Mouse (Mus musculus) layer of hippocampus, adult 8-10 months (tissue): ENCODE data around the gene Sh3bgrl2. TPM values are rescaled to one million over a fixed set of nuclear protein-coding genes. Genes with fewer than 3 reads are reported as not detected.

ENCODE experiments used
- DNase-seq, 2 experiments: peaks; one replicate each; pipeline ENCODE4 v3.0.0; 2022; ENCODE audit warnings: low spot score in 2 of 2
- total RNA-seq, 4 experiments: library from RNA; stranded (reverse); gene quantifications; 2 replicates each; pipeline ENCODE4 v1.2.4; 2022

Sh3bgrl2 gene
- total RNA-seq, 4 experiments from 2014 or later = 31.1 to 33.7 (median 31.4) TPM

DNA sequence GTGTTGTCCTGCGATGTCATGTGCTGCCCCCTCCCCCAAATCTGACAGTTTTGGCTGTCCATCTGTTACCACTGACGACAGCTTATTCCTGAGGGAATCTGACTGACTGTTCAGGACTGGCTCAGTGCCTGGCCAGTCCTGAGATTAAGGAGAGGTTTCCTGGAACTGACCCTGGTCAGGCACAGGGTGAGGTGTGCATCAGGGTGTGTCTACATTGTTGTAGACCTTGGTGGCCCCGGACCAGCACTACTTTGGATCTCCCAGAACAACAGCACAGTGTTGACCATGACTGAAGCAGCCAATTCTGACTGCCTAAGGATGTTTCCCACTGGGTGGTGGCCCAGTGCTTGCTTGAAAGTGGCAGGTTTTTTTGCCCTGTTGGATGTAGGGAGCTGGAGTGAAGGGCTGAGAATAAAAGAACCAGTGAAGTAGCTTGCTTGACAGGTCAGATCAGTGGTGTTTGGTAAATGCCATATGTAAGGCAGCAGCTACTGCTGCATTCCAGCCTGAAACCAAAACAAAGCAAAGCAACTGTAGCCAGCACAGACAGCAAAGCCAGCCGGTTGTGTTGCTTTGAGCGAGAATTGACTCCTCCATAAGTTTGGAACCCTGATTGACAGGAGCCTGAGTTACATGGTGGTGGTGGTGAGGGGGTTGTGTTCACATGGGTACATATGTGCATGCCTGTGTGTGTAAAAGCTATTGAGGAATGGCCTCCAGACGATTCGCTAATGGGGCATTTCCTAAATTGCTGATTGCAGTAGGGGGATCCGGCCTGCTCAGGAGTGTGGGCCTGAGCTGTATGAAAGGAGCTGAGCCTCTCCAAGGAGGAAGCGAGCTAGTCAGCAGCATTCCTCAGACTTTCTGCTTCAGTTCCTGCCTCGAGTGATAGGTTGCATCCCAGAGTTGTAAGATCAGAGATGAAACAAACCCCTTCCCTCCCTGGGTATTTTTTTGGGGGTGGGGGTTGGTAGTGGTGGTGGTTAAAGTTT lies 8.9 kb downstream of the Sh3bgrl2 start:
- no peak for DNase-seq

GRCm38 (mm10) chr9:83560670-83561069 lies 12.5 kb downstream of the Sh3bgrl2 start:
- no peak for DNase-seq

GRCm38 (mm10) chr9:83562889-83563288 lies 14.8 kb downstream of the Sh3bgrl2 start:
- no peak for DNase-seq

- DNase-seq = no peak
Measured at GRCm38 (mm10) chr9:83563808-83564549, 15.9 kb downstream of the Sh3bgrl2 start.

GRCm38 (mm10) chr9:83564934-83565652 lies 17.0 kb downstream of the Sh3bgrl2 start:
- DNase-seq = no peak

DNA sequence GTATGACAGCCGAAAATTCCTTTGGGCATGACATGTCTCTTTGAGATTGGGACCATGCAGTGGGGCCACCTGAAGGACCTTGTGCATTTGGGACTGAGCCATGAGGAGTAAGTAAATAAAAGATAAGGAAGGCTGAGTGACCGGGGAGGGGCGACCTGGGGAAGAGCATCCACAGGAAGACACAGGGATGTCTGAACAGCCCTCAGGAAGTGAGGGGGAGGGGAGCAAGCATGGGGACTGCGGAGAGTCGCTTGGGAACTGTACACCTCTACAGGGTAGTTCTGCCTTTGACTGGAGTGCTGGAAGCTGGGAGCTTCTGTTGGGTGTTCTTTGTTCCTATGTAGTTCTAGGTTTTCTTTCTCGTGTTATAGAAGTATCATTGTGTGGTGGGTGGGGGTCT lies 18.0 kb downstream of the Sh3bgrl2 start:
- no peak for DNase-seq

DNA sequence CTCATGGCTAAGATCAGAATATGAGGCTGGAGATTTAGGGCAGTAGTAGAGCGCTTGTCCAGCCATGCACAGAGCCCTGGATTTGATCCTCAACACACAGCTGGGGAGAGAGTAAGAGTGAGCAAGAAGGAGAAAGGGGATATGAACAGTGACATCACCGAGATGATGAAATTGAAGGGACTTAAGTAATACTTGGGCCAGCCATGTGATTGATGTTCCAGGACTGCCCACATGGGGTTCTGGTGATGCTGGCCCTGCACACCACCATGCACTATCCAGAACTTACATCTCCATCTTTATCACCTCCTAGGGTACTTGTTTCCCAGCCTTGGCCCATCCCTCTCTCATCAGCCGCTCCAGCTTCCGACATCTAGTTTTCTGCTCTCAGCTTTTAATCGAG lies 20.0 kb downstream of the Sh3bgrl2 start:
- DNase-seq = no peak

GRCm38 (mm10) chr9:83568937-83569336 lies 20.8 kb downstream of the Sh3bgrl2 start:
- no peak for DNase-seq

GRCm38 (mm10) chr9:83569898-83570297 lies 21.8 kb downstream of the Sh3bgrl2 start:
- no peak for DNase-seq

DNA sequence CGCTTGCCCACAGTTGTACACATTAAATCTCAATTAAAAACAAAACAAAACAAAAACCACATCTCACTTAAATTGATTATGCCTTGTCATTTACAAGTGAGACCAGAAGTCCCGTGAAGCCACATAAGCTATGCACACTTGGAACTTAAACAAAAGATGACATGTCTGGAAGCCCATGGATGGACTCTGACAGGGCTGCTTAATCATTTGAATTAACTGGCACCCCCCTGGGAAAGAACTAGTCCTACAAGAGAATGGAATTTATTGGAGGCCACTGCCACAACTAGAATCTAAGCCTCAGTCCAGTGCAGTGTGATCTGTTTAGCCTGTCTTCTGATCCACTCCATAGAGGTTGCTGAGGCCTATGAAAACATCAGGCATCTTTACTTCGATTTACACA lies 23.2 kb downstream of the Sh3bgrl2 start:
- DNase-seq = no peak

DNA sequence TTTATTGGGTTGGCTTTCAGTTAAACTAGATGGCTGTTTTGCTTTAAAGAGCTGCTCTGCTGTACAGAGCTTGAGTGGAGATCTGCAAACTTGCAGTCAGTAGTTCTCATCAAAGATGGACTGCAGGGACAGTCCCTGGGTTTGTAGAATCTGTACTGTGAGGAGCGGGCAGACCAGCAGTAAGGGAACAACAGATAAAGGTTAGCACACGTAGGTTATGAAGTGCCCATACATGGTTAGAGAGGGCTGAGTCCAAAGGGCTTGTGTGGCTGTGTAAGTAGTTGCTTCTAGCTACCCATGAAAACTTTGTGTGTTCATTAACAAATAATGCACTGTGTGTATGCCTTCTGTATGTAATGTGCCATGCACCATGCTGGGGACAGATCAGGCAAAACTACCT lies 24.2 kb downstream of the Sh3bgrl2 start:
- no peak for DNase-seq

- no peak for DNase-seq
Measured at GRCm38 (mm10) chr9:83572870-83573269, 24.7 kb downstream of the Sh3bgrl2 start.

DNA sequence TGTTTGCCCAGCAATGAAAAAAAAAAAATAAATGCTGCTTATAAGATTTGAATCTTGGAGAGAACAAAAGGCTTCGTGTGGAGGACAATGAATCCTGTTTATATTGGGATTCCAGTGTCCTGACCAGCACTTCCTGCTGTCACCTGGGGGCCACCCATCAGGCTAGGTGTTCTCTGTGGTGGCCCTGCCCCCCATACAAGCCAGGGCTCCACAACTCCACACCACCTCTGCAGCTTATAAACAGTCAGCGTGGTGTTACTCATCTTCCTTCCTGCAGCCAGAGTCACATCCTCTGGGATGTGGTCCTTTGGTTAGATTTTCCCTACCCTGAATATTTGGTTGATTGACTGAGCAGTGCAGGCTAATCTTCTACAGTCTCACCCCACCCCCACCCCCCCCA lies 25.5 kb downstream of the Sh3bgrl2 start:
- no peak for DNase-seq

- DNase-seq = no peak
Measured at GRCm38 (mm10) chr9:83575403-83575802, 27.3 kb downstream of the Sh3bgrl2 start.

DNA sequence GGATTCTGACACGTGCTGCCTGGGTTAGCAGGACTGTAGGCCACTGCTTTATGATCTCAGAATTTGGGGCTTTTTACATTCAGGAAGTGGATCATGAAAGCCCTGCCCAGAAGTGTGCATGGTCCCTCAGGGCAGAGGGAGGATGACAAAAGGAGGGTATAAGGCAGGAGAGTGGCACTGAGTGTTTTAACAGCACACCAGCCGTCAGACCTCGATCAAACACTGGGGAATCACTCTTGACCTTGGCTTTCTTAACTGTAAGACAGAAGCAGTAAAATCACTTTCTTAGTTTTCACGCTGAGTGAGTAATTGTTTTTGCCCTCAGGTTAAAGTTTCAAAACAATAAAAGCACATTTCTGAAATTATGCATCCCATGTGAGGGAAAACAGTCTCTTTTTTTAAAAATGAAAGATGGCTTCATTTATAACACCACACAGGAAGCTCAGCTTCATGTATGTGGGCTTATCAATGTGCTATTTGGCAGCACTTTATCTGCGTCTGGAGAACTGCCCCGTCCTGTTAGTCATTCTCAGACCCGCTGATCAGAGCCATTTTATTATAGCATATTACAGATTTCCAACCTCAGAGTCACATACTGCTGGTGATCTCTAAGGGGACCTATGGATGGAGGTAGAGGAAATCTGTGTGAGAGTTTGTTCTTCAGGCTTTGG lies 28.0 kb downstream of the Sh3bgrl2 start:
- DNase-seq = no peak

- DNase-seq = no peak
Measured at GRCm38 (mm10) chr9:83576689-83577057, 28.5 kb downstream of the Sh3bgrl2 start.

DNA sequence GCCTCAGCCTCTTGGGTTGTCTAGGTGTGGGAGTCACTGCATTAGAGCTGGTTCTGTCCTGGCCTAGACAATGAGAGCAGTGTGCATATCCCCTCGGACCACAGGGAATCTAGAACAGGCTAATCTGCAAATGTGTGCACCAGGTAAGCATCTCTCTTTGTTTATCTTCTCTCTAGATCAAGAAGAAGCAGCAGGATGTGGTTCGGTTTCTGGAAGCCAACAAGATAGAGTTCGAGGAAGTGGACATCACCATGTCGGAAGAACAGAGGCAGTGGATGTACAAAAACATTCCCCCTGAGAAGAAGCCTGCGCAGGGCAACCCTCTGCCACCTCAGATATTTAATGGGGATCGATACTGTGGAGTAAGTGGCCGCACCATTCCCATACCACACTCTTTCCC lies 29.1 kb downstream of the Sh3bgrl2 start:
- DNase-seq = no peak

DNA sequence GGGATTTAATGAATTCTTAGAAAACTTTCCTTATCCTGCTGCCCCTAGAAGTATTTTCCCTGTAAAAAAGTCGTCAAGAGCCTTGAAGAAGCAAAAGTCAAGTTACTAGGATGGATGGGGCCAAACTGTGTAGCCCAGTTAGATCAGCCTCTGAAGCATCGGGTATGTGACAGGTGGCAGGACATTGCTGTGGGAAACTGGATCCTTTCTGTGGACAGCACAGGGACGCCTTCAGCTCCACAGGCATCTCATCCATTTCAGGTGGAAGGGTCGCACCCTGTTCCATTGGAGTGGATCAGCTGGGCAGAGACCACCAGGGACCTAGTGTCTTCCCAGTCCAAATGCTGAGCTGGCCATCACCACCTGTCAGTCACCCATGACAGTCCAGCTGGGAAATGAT lies 30.9 kb downstream of the Sh3bgrl2 start:
- DNase-seq = no peak

DNA sequence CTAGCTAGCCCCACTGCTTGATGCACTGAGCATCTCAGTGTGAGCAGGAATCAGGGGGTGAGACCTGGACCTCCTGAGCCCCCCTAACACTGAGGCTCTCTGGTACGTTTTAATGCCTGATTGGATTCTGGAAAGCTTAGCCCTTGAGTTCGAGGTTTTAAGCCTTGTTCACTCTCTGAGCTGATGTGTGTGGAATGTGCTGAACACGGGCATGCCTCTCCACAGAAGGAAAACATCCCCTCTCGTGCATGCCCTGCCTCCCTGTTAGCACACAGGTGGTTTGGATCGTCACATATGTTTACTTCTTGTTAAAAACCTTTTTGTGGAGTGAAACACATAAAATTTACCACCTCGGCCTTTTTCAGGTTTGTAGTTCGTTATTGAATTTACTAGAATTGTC lies 34.6 kb downstream of the Sh3bgrl2 start:
- DNase-seq = no peak

GRCm38 (mm10) chr9:83586316-83587050 lies 38.4 kb downstream of the Sh3bgrl2 start:
- no peak for DNase-seq

DNA sequence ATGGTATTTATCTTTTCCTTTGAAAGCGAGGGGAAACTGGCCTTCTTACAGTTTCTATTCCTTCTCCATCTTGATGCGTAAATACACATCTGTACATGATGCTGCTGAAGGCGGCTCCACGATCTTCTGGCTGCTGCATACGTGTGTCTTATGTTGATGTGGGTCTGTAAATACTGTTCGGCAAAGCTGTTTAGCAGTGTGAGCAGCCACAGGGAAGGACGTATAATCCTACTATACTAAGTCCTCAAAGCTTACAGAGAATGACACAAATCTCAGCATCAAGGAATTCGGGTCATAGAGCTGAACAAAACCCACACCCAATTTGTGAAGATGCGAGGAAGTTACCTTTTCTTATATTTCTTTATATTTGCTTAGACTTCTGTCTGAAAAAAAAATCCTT lies 39.0 kb downstream of the Sh3bgrl2 start:
- no peak for DNase-seq
